Mouse (Mus musculus): ENCODE data around the gene 2310022B05Rik. TPM values are rescaled to one million over a fixed set of nuclear protein-coding genes. Genes with fewer than 3 reads are reported as not detected.

Gene 2310022B05Rik
- polyA plus RNA-seq, 1 experiment = 25.9 TPM

GRCm38 (mm10) chr8:124586556-124586955 is 76.6 kb downstream of the 2310022B05Rik start:
- TF ChIP-seq EP300 (IDR thresholded peaks at IDR 0.05; ENCODE audit: insufficient read depth, low read depth, low read length) = no peak
- no peak for TF ChIP-seq POLR2A (IDR thresholded peaks at IDR 0.05; ENCODE audit: insufficient read depth, low read length)
- TF ChIP-seq CTCF (IDR thresholded peaks at IDR 0.05; ENCODE audit: low read depth, low read length) = no peak
- H3K9ac ChIP-seq (ENCODE audit: low read depth, poor library complexity, severe bottlenecking) = no peak overlapping the region
- no peak overlapping the region for H3K27ac ChIP-seq (ENCODE audit: insufficient read depth, low read length)
- peaks cover 4% of the 10 kb centered on the region; the same call in 1 of the 2 replicates for H3K9me3 ChIP-seq (replicated peaks; ENCODE audit: control insufficient read depth, insufficient read depth, low read length, poor library complexity, severe bottlenecking)
- no peaks in the 10 kb centered on the region for H3K4me1 ChIP-seq (ENCODE audit: control insufficient read depth, insufficient read depth, low read length)
- no peak overlapping the region for H3K4me3 ChIP-seq (ENCODE audit: low read depth, low read length)
- H3K36me3 ChIP-seq (ENCODE audit: control insufficient read depth, insufficient read depth, low read length, poor library complexity, severe bottlenecking) = no peaks in the 10 kb centered on the region
- no peaks in the 10 kb centered on the region for H3K27me3 ChIP-seq (ENCODE audit: control insufficient read depth, insufficient read depth, low read length, poor library complexity, severe bottlenecking)

Other genes with a start within 250 kb of the 2310022B05Rik start
- gene Pgbd5, start 223.7 kb downstream of the 2310022B05Rik start, polyA plus RNA-seq (2011; ENCODE audit: insufficient read depth, insufficient read length, low read depth, missing spikeins) = 3.6 and 4.0 TPM in 2 replicates
- 21.5 and 22.1 TPM in 2 replicates for gene Cog2, start 142.6 kb downstream of the 2310022B05Rik start, polyA plus RNA-seq (2011; ENCODE audit: insufficient read depth, insufficient read length, low read depth, missing spikeins)
- gene Agt, start 93.7 kb downstream of the 2310022B05Rik start, polyA plus RNA-seq (2011; ENCODE audit: insufficient read depth, insufficient read length, low read depth, missing spikeins) = not detected in 2 replicates
- gene Capn9, start 87.3 kb downstream of the 2310022B05Rik start, polyA plus RNA-seq (2011; ENCODE audit: insufficient read depth, insufficient read length, low read depth, missing spikeins) = not detected in 2 replicates
- 57.1 and 59.4 TPM in 2 replicates for gene Ttc13, start 58.6 kb upstream of the 2310022B05Rik start, polyA plus RNA-seq (2011; ENCODE audit: insufficient read depth, insufficient read length, low read depth, missing spikeins)
- 25.4 and 28.8 TPM in 2 replicates for gene Arv1, start 58.8 kb upstream of the 2310022B05Rik start, polyA plus RNA-seq (2011; ENCODE audit: insufficient read depth, insufficient read length, low read depth, missing spikeins)
- 6.9 and 8.0 TPM in 2 replicates for gene Fam89a, start 88.5 kb upstream of the 2310022B05Rik start, polyA plus RNA-seq (2011; ENCODE audit: insufficient read depth, insufficient read length, low read depth, missing spikeins)
- gene Trim67, start 129.7 kb upstream of the 2310022B05Rik start, polyA plus RNA-seq (2011; ENCODE audit: insufficient read depth, insufficient read length, low read depth, missing spikeins) = 9.1 and 9.4 TPM in 2 replicates
- gene Gnpat, start 199.7 kb upstream of the 2310022B05Rik start, polyA plus RNA-seq (2011; ENCODE audit: insufficient read depth, insufficient read length, low read depth, missing spikeins) = 96.0 and 113 TPM in 2 replicates
- 93.0 and 93.6 TPM in 2 replicates for gene 2810004N23Rik, start 199.8 kb upstream of the 2310022B05Rik start, polyA plus RNA-seq (2011; ENCODE audit: insufficient read depth, insufficient read length, low read depth, missing spikeins)
- gene Exoc8, start 234.3 kb upstream of the 2310022B05Rik start, polyA plus RNA-seq (2011; ENCODE audit: insufficient read depth, insufficient read length, low read depth, missing spikeins) = 10.1 and 10.9 TPM in 2 replicates
- gene Sprtn, start 234.5 kb upstream of the 2310022B05Rik start, polyA plus RNA-seq (2011; ENCODE audit: insufficient read depth, insufficient read length, low read depth, missing spikeins) = 14.3 and 16.0 TPM in 2 replicates

Data from ES-Bruce4 (cell line).